Mouse (Mus musculus) heart, embryonic 16.5 days (tissue): Measurements from ENCODE around the gene Cdc20b. TPM values are rescaled to one million over a fixed set of nuclear protein-coding genes. Genes with fewer than 3 reads are reported as not detected.
A peak's percentile ranks its signal among the peaks of the same experiment; 100 is the strongest.

Experiments
- ATAC-seq: fragments of 200-750 bp; cut with Nextera tagmentation; replicated peaks from 2 replicates; pipeline ENCODE4 v1.8.0; 2017; ENCODE audit warnings: moderate number of reproducible peaks; ENCODE audit not compliant: insufficient read depth, low FRiP score; ENCODE audit errors: extremely low read depth
- H3K27ac ChIP-seq: fragments of 300-500 bp; sonication (generic); 2 replicates; pipeline ENCODE4 v1.5.1; 2014; ENCODE audit warnings: mild to moderate bottlenecking, low read length, control low read depth, moderate library complexity
- H3K27me3 ChIP-seq: fragments of 300-500 bp; sonication (generic); 2 replicates; pipeline ENCODE4 v1.6.1; 2014; ENCODE audit warnings: low read length, mixed read lengths; ENCODE audit not compliant: control insufficient read depth, insufficient read depth
- H3K36me3 ChIP-seq: fragments of 300-500 bp; sonication (generic); 2 replicates; pipeline ENCODE4 v1.6.1; 2014; ENCODE audit not compliant: control insufficient read depth, insufficient read depth
- H3K4me1 ChIP-seq: fragments of 300-500 bp; sonication (generic); 2 replicates; pipeline ENCODE4 v1.6.1; 2014; ENCODE audit warnings: low read length, mixed read lengths; ENCODE audit not compliant: control insufficient read depth, insufficient read depth
- H3K4me2 ChIP-seq: fragments of 300-500 bp; sonication (generic); 2 replicates; pipeline ENCODE4 v1.6.1; 2014; ENCODE audit warnings: low read depth, mild to moderate bottlenecking, control low read depth, low read length
- H3K4me3 ChIP-seq: fragments of 300-500 bp; sonication (generic); 2 replicates; pipeline ENCODE4 v1.5.1; 2014; ENCODE audit warnings: mild to moderate bottlenecking, control low read depth, low read length
- H3K9ac ChIP-seq: fragments of 300-500 bp; sonication (generic); 2 replicates; pipeline ENCODE4 v1.6.1; 2014; ENCODE audit warnings: low read length, control low read depth
- H3K9me3 ChIP-seq: fragments of 300-500 bp; sonication (generic); replicated peaks from 2 replicates; pipeline ENCODE4 v1.6.1; 2016; ENCODE audit warnings: low read length; ENCODE audit not compliant: control insufficient read depth
- WGBS: fragments of 180-500 bp; shearing (Covaris S2); extraction: QIAGEN DNeasy Blood & Tissue Kit; methylation state at CpG from one replicate; pipeline ENCODE4 v1.1.7; 2014; 5-methylcytosine and 5-hydroxymethylcytosine counted together
- polyA plus RNA-seq: library from polyadenylated mRNA; unstranded; fragments of >200 nt; fragmentation: Nextera tagmentation; extraction: Ambion mirVana; gene quantifications from 2 replicates; pipeline ENCODE4 v1.2.1, GENCODE M21; 2015

Cdc20b gene
- polyA plus RNA-seq, 1 experiment from 2014 or later: 0.38 TPM

- 75% methylated on average over 6 of the region's 6 CpGs for WGBS
- ATAC-seq: no peak
- Histone ChIP-seq H3K27ac (no peak within 1 kb of the TSS; the same call in 1 of the 2 replicates), H3K9ac (no peak within 1 kb of the TSS; the same call in 1 of the 2 replicates), H3K4me1 (no peaks in the 10 kb centered on the region), H3K36me3 (no peaks in the 10 kb centered on the region), H3K4me3 (peak within 1 kb of the TSS; percentile 30), H3K9me3 (no peaks in the 10 kb centered on the region), H3K27me3 (no peaks in the 10 kb centered on the region), H3K4me2 (no peak within 1 kb of the TSS; the same call in 1 of the 2 replicates)
Observed at GRCm38 (mm10) chr13:113100879-113101278, 66.0 kb downstream of the Cdc20b start, which contains the start of gene Gzma. Gene Gzma (minus strand): TSS chr13:113100981.

- H3K36me3 ChIP-seq: no peaks in the 10 kb centered on the region
- no peak overlapping the region for H3K4me3 ChIP-seq
- H3K4me2 ChIP-seq: no peak overlapping the region
- H3K9me3 ChIP-seq: no peaks in the 10 kb centered on the region
- 58% methylated on average over 10 of the region's 10 CpGs for WGBS
- H3K27me3 ChIP-seq: no peaks in the 10 kb centered on the region
- no peaks in the 10 kb centered on the region for H3K4me1 ChIP-seq
- H3K9ac ChIP-seq: no peak overlapping the region
- ATAC-seq: no peak
- no peak overlapping the region for H3K27ac ChIP-seq
Observed at GRCm38 (mm10) chr13:113101804-113102203, 66.9 kb downstream of the Cdc20b start.

GRCm38 (mm10) chr13:113104759-113105158 lies 69.8 kb downstream of the Cdc20b start:
- no peak overlapping the region for H3K9ac ChIP-seq
- ATAC-seq: no peak
- no peak overlapping the region for H3K27ac ChIP-seq
- no peaks in the 10 kb centered on the region for H3K27me3 ChIP-seq
- no peaks in the 10 kb centered on the region for H3K9me3 ChIP-seq
- H3K4me2 ChIP-seq: no peak overlapping the region
- 83% methylated on average over 10 of the region's 10 CpGs for WGBS
- no peaks in the 10 kb centered on the region for H3K36me3 ChIP-seq
- H3K4me1 ChIP-seq: no peaks in the 10 kb centered on the region
- no peak overlapping the region for H3K4me3 ChIP-seq

- H3K4me2 ChIP-seq: no peak overlapping the region
- WGBS: 44% methylated on average over 4 of the region's 4 CpGs
- H3K4me1 ChIP-seq: no peaks in the 10 kb centered on the region
- no peak overlapping the region for H3K9ac ChIP-seq
- no peak for ATAC-seq
- no peak overlapping the region for H3K27ac ChIP-seq
- no peaks in the 10 kb centered on the region for H3K9me3 ChIP-seq
- H3K27me3 ChIP-seq: no peaks in the 10 kb centered on the region
- H3K4me3 ChIP-seq: no peak overlapping the region
- H3K36me3 ChIP-seq: no peaks in the 10 kb centered on the region
Observed at GRCm38 (mm10) chr13:113118977-113119376, 84.1 kb downstream of the Cdc20b start.

GRCm38 (mm10) chr13:113120324-113121237 lies 85.7 kb downstream of the Cdc20b start:
- no peak overlapping the region for H3K4me3 ChIP-seq
- no peaks in the 10 kb centered on the region for H3K9me3 ChIP-seq
- no peak for ATAC-seq
- no peaks in the 10 kb centered on the region for H3K36me3 ChIP-seq
- no peaks in the 10 kb centered on the region for H3K4me1 ChIP-seq
- WGBS: 80% methylated on average over 17 of the region's 17 CpGs
- H3K9ac ChIP-seq: no peak overlapping the region
- no peak overlapping the region for H3K4me2 ChIP-seq
- no peak overlapping the region for H3K27ac ChIP-seq
- H3K27me3 ChIP-seq: no peaks in the 10 kb centered on the region

GRCm38 (mm10) chr13:113121326-113121725 lies 86.4 kb downstream of the Cdc20b start:
- 87% methylated on average over 14 of the region's 14 CpGs for WGBS
- no peak for ATAC-seq
- H3K4me2 ChIP-seq: no peak overlapping the region
- H3K27me3 ChIP-seq: no peaks in the 10 kb centered on the region
- H3K9me3 ChIP-seq: no peaks in the 10 kb centered on the region
- no peaks in the 10 kb centered on the region for H3K36me3 ChIP-seq
- no peak overlapping the region for H3K27ac ChIP-seq
- H3K9ac ChIP-seq: no peak overlapping the region
- H3K4me1 ChIP-seq: no peaks in the 10 kb centered on the region
- H3K4me3 ChIP-seq: no peak overlapping the region

GRCm38 (mm10) chr13:113129974-113130373 lies 95.1 kb downstream of the Cdc20b start:
- H3K4me2 ChIP-seq: no peak overlapping the region
- H3K4me1 ChIP-seq: no peaks in the 10 kb centered on the region
- WGBS: 75% methylated on average over 1 of the region's 1 CpGs
- no peak overlapping the region for H3K9ac ChIP-seq
- H3K36me3 ChIP-seq: no peaks in the 10 kb centered on the region
- no peak overlapping the region for H3K4me3 ChIP-seq
- no peak overlapping the region for H3K27ac ChIP-seq
- H3K27me3 ChIP-seq: no peaks in the 10 kb centered on the region
- no peaks in the 10 kb centered on the region for H3K9me3 ChIP-seq
- no peak for ATAC-seq

GRCm38 (mm10) chr13:113139597-113139996 lies 104.7 kb downstream of the Cdc20b start:
- 82% methylated on average over 1 of the region's 1 CpGs for WGBS
- Histone ChIP-seq H3K27me3 (no peaks in the 10 kb centered on the region), H3K4me3 (no peak overlapping the region), H3K27ac (no peak overlapping the region), H3K9ac (no peak overlapping the region), H3K4me2 (no peak overlapping the region), H3K9me3 (no peaks in the 10 kb centered on the region), H3K36me3 (no peaks in the 10 kb centered on the region), H3K4me1 (no peaks in the 10 kb centered on the region)
- no peak for ATAC-seq
